Mouse (Mus musculus) Patski (cell line): ENCODE results near the gene Pi16. TPM values are rescaled to one million over a fixed set of nuclear protein-coding genes. Genes with fewer than 3 reads are reported as not detected.

ENCODE experiments used
- ATAC-seq: fragments of 100-300 bp; one replicate; pipeline ENCODE4 v1.8.0; 2021
- CTCF ChIA-PET: fragments of 350-600 bp; sonication (Branson Sonifier 250); formaldehyde crosslinking; loops from one replicate; lab custom pipeline; 2022; ENCODE audit warnings: inconsistent platforms; lab: Charles Lee
- POLR2A ChIA-PET: fragments of 350-600 bp; sonication (Branson Sonifier 250); formaldehyde crosslinking; loops from one replicate; lab custom pipeline; 2022; ENCODE audit warnings: antibody characterized with exemption, inconsistent platforms; lab: Charles Lee
- DNase-seq: peaks from one replicate; pipeline ENCODE4 v3.0.0-alpha.2; 2011; ENCODE audit warnings: low read depth, low spot score
- H3K27me3 ChIP-seq: fragments of 371-371 bp; one replicate; pipeline ENCODE4 v1.5.1; 2021
- CTCF ChIP-seq: fragments of 100-300 bp; IDR thresholded peaks from one replicate; pipeline ENCODE4 v1.5.1; 2021
- in situ Hi-C: fragments of 300-500 bp; cut with MboI; formaldehyde crosslinking; loops from 3 replicates; pipeline ENCODE4 v1.11.1; 2018; ENCODE audit warnings: low pct_unique_long_range_greater_than_20kb, mixed read lengths
- polyA plus RNA-seq: library from polyadenylated mRNA; unstranded; gene quantifications from one replicate; pipeline ENCODE4 v1.2.3, GENCODE M21; 2021

Gene Pi16
- polyA plus RNA-seq, 1 experiment from 2014 or later = not detected

GRCm38 (mm10) chr17:29315672-29316465 is 1.6 kb upstream of the Pi16 start:
- in situ Hi-C loops = no loop called here
- CTCF ChIA-PET = interaction anchor here (0.7 to 1.2 kb wide), 3 partner anchors 12 to 55 kb away, joined by 3 to 4 read pairs (median 3); partner anchors contain the start of gene BC004004
- DNase-seq (peak; percentile 24), ATAC-seq (no peak)
- POLR2A ChIA-PET = interaction anchor here (0.9 to 1.4 kb wide), 2 partner anchors 12 to 14 kb away, joined by 3 to 4 read pairs; no protein-coding TSS in a partner anchor
- TF ChIP-seq CTCF = no peak
- H3K27me3 ChIP-seq = no peaks in the 10 kb centered on the region

- no peak for DNase-seq
- H3K27me3 ChIP-seq = no peaks in the 10 kb centered on the region
- ATAC-seq = no peak
- in situ Hi-C loops = no loop called here
- no peak for TF ChIP-seq CTCF
- ChIA-PET POLR2A (interaction anchor here (0.7 kb wide), 1 partner anchor 59 kb away, joined by 4 read pairs; no protein-coding TSS in a partner anchor), CTCF (no interaction called here)
Observed at GRCm38 (mm10) chr17:29316891-29317290, 589 bp upstream of the Pi16 start.

- no peaks in the 10 kb centered on the region for H3K27me3 ChIP-seq
- ChIA-PET CTCF (interaction anchor here (1.1 kb wide), 1 partner anchor 16 kb away, joined by 3 read pairs; no protein-coding TSS in a partner anchor), POLR2A (no interaction called here)
- no peak for TF ChIP-seq CTCF
- in situ Hi-C loops = no loop called here
- no peak for DNase-seq
- no peak for ATAC-seq
Observed at GRCm38 (mm10) chr17:29318731-29319250, 1.3 kb downstream of the Pi16 start.

- POLR2A ChIA-PET = no interaction called here
- no peaks in the 10 kb centered on the region for H3K27me3 ChIP-seq
- no peak for ATAC-seq
- no peak for DNase-seq
- in situ Hi-C loops = no loop called here
- CTCF ChIA-PET = interaction anchor here (1.1 to 1.9 kb wide), 2 partner anchors 11 to 16 kb away, joined by 3 to 4 read pairs; no protein-coding TSS in a partner anchor
- no peak for TF ChIP-seq CTCF
Observed at GRCm38 (mm10) chr17:29319476-29319875, 2.0 kb downstream of the Pi16 start.

GRCm38 (mm10) chr17:29319881-29320639 is 2.6 kb downstream of the Pi16 start:
- no peaks in the 10 kb centered on the region for H3K27me3 ChIP-seq
- ATAC-seq (no peak), DNase-seq (no peak)
- ChIA-PET POLR2A (no interaction called here), CTCF (interaction anchor here (1.9 kb wide), 1 partner anchor 11 kb away, joined by 4 read pairs; no protein-coding TSS in a partner anchor)
- no peak for TF ChIP-seq CTCF
- in situ Hi-C loops = no loop called here

GRCm38 (mm10) chr17:29321765-29322602 is 4.5 kb downstream of the Pi16 start:
- no peak for DNase-seq
- ChIA-PET POLR2A (interaction anchor here (0.8 kb wide), 1 partner anchor 25 kb away, joined by 3 read pairs; no protein-coding TSS in a partner anchor), CTCF (interaction anchor here (0.8 to 1.4 kb wide), 2 partner anchors 8 to 15 kb away, joined by 3 read pairs; no protein-coding TSS in a partner anchor)
- H3K27me3 ChIP-seq = no peaks in the 10 kb centered on the region
- no peak for ATAC-seq
- in situ Hi-C loops = no loop called here
- no peak for TF ChIP-seq CTCF

GRCm38 (mm10) chr17:29322603-29322962 is 5.1 kb downstream of the Pi16 start:
- in situ Hi-C loops = no loop called here
- ATAC-seq = no peak
- TF ChIP-seq CTCF = no peak
- CTCF ChIA-PET = no interaction called here
- no peak for DNase-seq
- H3K27me3 ChIP-seq = no peaks in the 10 kb centered on the region
- POLR2A ChIA-PET = no interaction called here

GRCm38 (mm10) chr17:29323625-29324024 is 6.1 kb downstream of the Pi16 start:
- H3K27me3 ChIP-seq = no peaks in the 10 kb centered on the region
- POLR2A ChIA-PET = no interaction called here
- in situ Hi-C loops = no loop called here
- CTCF ChIA-PET = no interaction called here
- no peak for DNase-seq
- no peak for ATAC-seq
- no peak for TF ChIP-seq CTCF

- ChIA-PET POLR2A (no interaction called here), CTCF (no interaction called here)
- in situ Hi-C loops = no loop called here
- no peak for DNase-seq
- no peak for TF ChIP-seq CTCF
- no peaks in the 10 kb centered on the region for H3K27me3 ChIP-seq
- no peak for ATAC-seq
Observed at GRCm38 (mm10) chr17:29325831-29326230, 8.4 kb downstream of the Pi16 start.
